Comparison of ENCODE assay signal across 7 mouse cellular contexts in the genomic region with DNA sequence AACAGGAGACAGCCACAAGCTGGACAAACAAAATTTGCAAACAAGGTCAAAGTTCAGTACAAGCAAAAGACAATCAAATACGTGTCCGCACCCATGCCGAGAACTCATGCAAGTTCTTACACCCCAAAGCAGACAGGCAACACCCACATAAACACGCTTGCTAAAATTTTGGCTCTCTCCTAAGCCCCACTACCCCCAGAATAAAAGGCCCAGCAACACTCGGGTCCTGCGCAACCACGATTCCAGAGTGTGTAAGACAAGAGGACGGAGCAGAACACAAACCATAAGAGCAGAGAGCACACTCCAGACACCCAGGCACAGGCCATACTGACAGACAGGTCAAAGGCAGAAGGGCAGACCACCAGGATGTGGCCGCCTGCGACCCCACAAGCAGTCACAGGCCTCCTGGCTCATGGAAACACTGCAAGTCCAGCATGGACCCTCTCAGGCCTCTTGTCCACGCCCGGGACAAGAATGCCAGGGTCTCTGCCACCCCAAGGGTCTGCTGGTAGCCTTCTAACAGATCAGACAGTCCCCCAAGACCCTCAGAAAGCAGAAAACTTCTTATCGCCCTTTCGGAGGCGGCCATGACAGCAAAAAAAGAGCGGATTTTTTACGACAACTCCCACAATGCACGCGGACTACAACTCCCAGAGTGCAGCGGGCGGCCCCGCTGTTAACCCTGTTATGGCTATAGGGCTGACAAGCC. TPM values are rescaled to one million over a fixed set of nuclear protein-coding genes. Genes with fewer than 3 reads are reported as not detected.
DNase-seq lines count a peak whose midpoint lies in the region; ATAC-seq and TF ChIP-seq lines count a peak whose summit lies in the region.

No protein-coding gene starts in this region.

- no peaks in the 10 kb centered on the region for H3K27me3 ChIP-seq in embryonic facial prominence, embryonic 12.5 days
- peaks cover 4% of the 10 kb centered on the region; the same call in 1 of the 2 replicates for H3K27me3 ChIP-seq in heart, adult 2 months (ENCODE audit: control insufficient read depth, insufficient read depth, low read length)
- H3K27me3 ChIP-seq in limb, embryonic 13.5 days: peaks cover 9% of the 10 kb centered on the region
- H3K27me3 ChIP-seq in midbrain, embryonic 16.5 days (ENCODE audit: control insufficient read depth, insufficient read depth, low read depth, low read length): no peaks in the 10 kb centered on the region

- H3K79me2 ChIP-seq in heart, adult 2 months (replicated peaks; ENCODE audit: control insufficient read depth, insufficient read depth, low read length): no peaks in the 10 kb centered on the region

- DNase-seq in adrenal gland, postnatal 25 days: peak; percentile 83
- DNase-seq in heart, adult 2 months: peak; percentile 89 to 94
- DNase-seq in kidney, adult 8-10 months: peak; percentile 85 to 91
- peak; percentile 64 to 90 for DNase-seq in spleen, postnatal 10 days (ENCODE audit: low spot score in 2 of 2)

- H3K9me3 ChIP-seq in embryonic facial prominence, embryonic 12.5 days: no peaks in the 10 kb centered on the region
- no peaks in the 10 kb centered on the region for H3K9me3 ChIP-seq in limb, embryonic 13.5 days
- H3K9me3 ChIP-seq in midbrain, embryonic 16.5 days (replicated peaks; ENCODE audit: control insufficient read depth, low read length, poor library complexity, severe bottlenecking): no peaks in the 10 kb centered on the region

- H3K4me2 ChIP-seq in embryonic facial prominence, embryonic 12.5 days (replicated peaks): peak overlapping the region; percentile 80
- peak overlapping the region; percentile 90 for H3K4me2 ChIP-seq in limb, embryonic 13.5 days (replicated peaks)
- peak overlapping the region; percentile 82 for H3K4me2 ChIP-seq in midbrain, embryonic 16.5 days (ENCODE audit: low read length)

- TF ChIP-seq POLR2A in heart, adult 2 months (IDR thresholded peaks at IDR 0.05; ENCODE audit: insufficient read depth, low read depth, low read length): peak; percentile 40

- no peaks in the 10 kb centered on the region for H3K36me3 ChIP-seq in embryonic facial prominence, embryonic 12.5 days
- no peaks in the 10 kb centered on the region for H3K36me3 ChIP-seq in heart, adult 2 months (ENCODE audit: control insufficient read depth, insufficient read depth, low read length)
- H3K36me3 ChIP-seq in limb, embryonic 13.5 days: 0 out of 2 replicates have a peak, but pooled peaks cover 2% of the 10 kb centered on the region
- no peaks in the 10 kb centered on the region for H3K36me3 ChIP-seq in midbrain, embryonic 16.5 days (ENCODE audit: control insufficient read depth, insufficient read depth, low read length)

- H3K9ac ChIP-seq in embryonic facial prominence, embryonic 12.5 days: peak overlapping the region; percentile 90
- peak overlapping the region; percentile 86 for H3K9ac ChIP-seq in heart, adult 2 months (ENCODE audit: low read depth, low read length)
- H3K9ac ChIP-seq in limb, embryonic 13.5 days: peak overlapping the region; percentile 95
- peak overlapping the region; percentile 82 for H3K9ac ChIP-seq in midbrain, embryonic 16.5 days (ENCODE audit: low read depth, low read length)

- H3K4me3 ChIP-seq in embryonic facial prominence, embryonic 12.5 days: peak overlapping the region; percentile 96
- H3K4me3 ChIP-seq in heart, adult 2 months: peak overlapping the region; percentile 82
- H3K4me3 ChIP-seq in limb, embryonic 13.5 days: peak overlapping the region; percentile 83
- H3K4me3 ChIP-seq in midbrain, embryonic 16.5 days (ENCODE audit: low read depth, low read length): peak overlapping the region; percentile 78

- no peak for TF ChIP-seq EP300 in heart, adult 2 months (IDR thresholded peaks at IDR 0.05; ENCODE audit: insufficient read depth, low read depth, low read length)

- H3K4me1 ChIP-seq in embryonic facial prominence, embryonic 12.5 days: peaks cover 13% of the 10 kb centered on the region
- H3K4me1 ChIP-seq in heart, adult 2 months (ENCODE audit: control insufficient read depth, insufficient read depth, low read length): no peaks in the 10 kb centered on the region
- peaks cover 13% of the 10 kb centered on the region for H3K4me1 ChIP-seq in limb, embryonic 13.5 days
- peaks cover 13% of the 10 kb centered on the region for H3K4me1 ChIP-seq in midbrain, embryonic 16.5 days (ENCODE audit: control insufficient read depth, insufficient read depth, low read length)

- WGBS in embryonic facial prominence, embryonic 12.5 days: 2% methylated on average over 22 of the region's 22 CpGs
- WGBS in heart, adult 2 months: under 1% methylated on average over 22 of the region's 22 CpGs
- WGBS in limb, embryonic 13.5 days: 2% methylated on average over 22 of the region's 22 CpGs
- 1% methylated on average over 22 of the region's 22 CpGs for WGBS in midbrain, embryonic 16.5 days

- peak; percentile 96 for ATAC-seq in embryonic facial prominence, embryonic 12.5 days (ENCODE audit: insufficient number of reproducible peaks, insufficient read depth, low FRiP score, low TSS enrichment)
- peak; percentile 97 for ATAC-seq in limb, embryonic 13.5 days (ENCODE audit: low FRiP score, low read depth)
- peak; percentile 99 for ATAC-seq in midbrain, embryonic 16.5 days

- H3K27ac ChIP-seq in embryonic facial prominence, embryonic 12.5 days: no peak overlapping the region
- H3K27ac ChIP-seq in heart, adult 2 months: peak overlapping the region; percentile 86
- H3K27ac ChIP-seq in limb, embryonic 13.5 days: no peak overlapping the region
- 0 out of 2 replicates have a peak overlapping the region, but pooled peaks have one; percentile 23 for H3K27ac ChIP-seq in midbrain, embryonic 16.5 days (ENCODE audit: low read length)

- intact Hi-C loops in heart, adult 2 months (cut with DNase I): loop anchor here (1.0 kb wide), 1 partner anchor 21 kb away; a partner anchor contains a TSS

- TF ChIP-seq CTCF in heart, adult 2 months (IDR thresholded peaks at IDR 0.05): no peak

RNA-seq across cellular contexts. Expression of a gene that starts 20.7 kb away (rescaled TPM):
- 152 and 165 TPM in 2 replicates for total RNA-seq in adrenal gland, postnatal 25 days (2021)
- polyA plus RNA-seq in embryonic facial prominence, embryonic 12.5 days (2016; fragmentation: Nextera tagmentation; extraction: Ambion mirVana): 103 and 104 TPM in 2 replicates
- 10 to 100 TPM; 19.9 to 20.1 TPM for total RNA-seq in heart, adult 2 months (2021)
- polyA plus RNA-seq in heart, adult 2 months (2012; rRNA removed): 12.5 and 16.8 TPM in 2 replicates
- 110 and 112 TPM in 2 replicates for polyA plus RNA-seq in limb, embryonic 13.5 days (2015; fragmentation: Nextera tagmentation; extraction: Ambion mirVana)
- polyA plus RNA-seq in midbrain, embryonic 16.5 days (2015; fragmentation: Nextera tagmentation; extraction: Ambion mirVana): 150 and 151 TPM in 2 replicates

Comparison
In these comparisons a context has a peak if more than half of its experiments do, and no peak if none do; other contexts are left out.
1. H3K27ac ChIP-seq: peak in heart, adult 2 months (single experiment) and midbrain, embryonic 16.5 days (single experiment); none in embryonic facial prominence, embryonic 12.5 days (single experiment) and limb, embryonic 13.5 days (single experiment).
2. Peak in every context shown above with its lines, with median percentiles within 50 percentile points of each other: DNase-seq, ATAC-seq, H3K4me2 ChIP-seq, H3K4me3 ChIP-seq and H3K9ac ChIP-seq.